ENCODE assay signal across 13 mouse cellular contexts in genomic region chr5:27052441-27052840, GRCm38 (mm10).
A peak's percentile ranks its signal among the peaks of the same experiment; 100 is the strongest.
DNase-seq lines count a peak whose midpoint lies in the region; ATAC-seq and TF ChIP-seq lines count a peak whose summit lies in the region.
"Had no signal": no experiment of that assay in that cellular context is flagged by ENCODE, and none has a peak within 500 bp of the region (broad histone marks: within the 10 kb centered on the region; RNA-seq: fewer than 3 reads in every experiment).

No protein-coding gene starts in this region.

- peak; percentile 3 for DNase-seq in heart, adult 11 months
- peak; percentile 11 for DNase-seq in lung, postnatal 0 days (ENCODE audit: low spot score)
- no peak for DNase-seq in lung, postnatal 36 days
- peak; percentile 52 for DNase-seq in ES-E14 (ENCODE audit: low read depth, low spot score)
- peak; percentile 29 for DNase-seq in embryonic facial prominence, embryonic 10.5 days (ENCODE audit: low spot score)
- no peak for DNase-seq in frontal cortex, postnatal 25 days (ENCODE audit: low spot score in 2 of 2)
- DNase-seq in right cerebral cortex, adult 18-20 months: no peak
- DNase-seq: gastrocnemius, postnatal 25 days; liver, embryonic 13.5 days; spleen, adult 18-20 months had no signal

- no peak overlapping the region for H3K4me2 ChIP-seq in heart, embryonic 12.5 days
- no peak overlapping the region for H3K4me2 ChIP-seq in lung, postnatal 0 days (replicated peaks; ENCODE audit: low read depth, low read length)
- H3K4me2 ChIP-seq: forebrain, embryonic 15.5 days; liver, embryonic 13.5 days; midbrain, embryonic 12.5 days had no signal

- no peak for TF ChIP-seq CTCF in lung, postnatal 0 days (IDR thresholded peaks at IDR 0.05)

- H3K4me3 ChIP-seq in heart, embryonic 12.5 days: no peak overlapping the region
- no peak overlapping the region for H3K4me3 ChIP-seq in lung, postnatal 0 days (ENCODE audit: low read depth, low read length)
- H3K4me3 ChIP-seq in ES-E14 (ENCODE audit: insufficient read depth in 1 of 2, low read depth in 1 of 2, low read length in 2 of 2, poor library complexity in 1 of 2, severe bottlenecking in 1 of 2): no peak overlapping the region
- no peak overlapping the region for H3K4me3 ChIP-seq in embryonic facial prominence, embryonic 10.5 days
- H3K4me3 ChIP-seq: forebrain, embryonic 15.5 days; liver, embryonic 13.5 days; midbrain, embryonic 12.5 days had no signal

- H3K27ac ChIP-seq in heart, embryonic 12.5 days (ENCODE audit: poor library complexity, severe bottlenecking): no peak overlapping the region
- no peak overlapping the region for H3K27ac ChIP-seq in lung, postnatal 0 days (ENCODE audit: low read length)
- H3K27ac ChIP-seq in ES-E14 (ENCODE audit: insufficient read depth, low read depth, low read length, poor library complexity, severe bottlenecking): no peak overlapping the region
- H3K27ac ChIP-seq in embryonic facial prominence, embryonic 10.5 days (replicated peaks): no peak overlapping the region
- H3K27ac ChIP-seq: forebrain, embryonic 15.5 days; liver, embryonic 13.5 days; midbrain, embryonic 12.5 days had no signal

- H3K9me3 ChIP-seq in heart, embryonic 12.5 days (replicated peaks): no peaks in the 10 kb centered on the region
- H3K9me3 ChIP-seq in lung, postnatal 0 days (ENCODE audit: low read length): no peaks in the 10 kb centered on the region
- H3K9me3 ChIP-seq in ES-E14 (ENCODE audit: control insufficient read depth, insufficient read depth, low read depth, low read length): no peaks in the 10 kb centered on the region
- no peaks in the 10 kb centered on the region for H3K9me3 ChIP-seq in embryonic facial prominence, embryonic 10.5 days
- H3K9me3 ChIP-seq: forebrain, embryonic 15.5 days; liver, embryonic 13.5 days; midbrain, embryonic 12.5 days had no signal

- in situ Hi-C loops in ES-E14 (cut with MboI; ENCODE audit: low sequenced_read_pairs in 2 of 2, unreplicated experiment in 2 of 2): no loop called here

- no peak for TF ChIP-seq EP300 in lung, postnatal 0 days (IDR thresholded peaks at IDR 0.05)

- H3K9ac ChIP-seq in heart, embryonic 12.5 days: no peak overlapping the region
- no peak overlapping the region for H3K9ac ChIP-seq in lung, postnatal 0 days (replicated peaks; ENCODE audit: low read depth)
- no peak overlapping the region for H3K9ac ChIP-seq in ES-E14 (ENCODE audit: insufficient read depth, low read depth, low read length, poor library complexity, severe bottlenecking)
- H3K9ac ChIP-seq: forebrain, embryonic 15.5 days; liver, embryonic 13.5 days; midbrain, embryonic 12.5 days had no signal

- WGBS in heart, embryonic 12.5 days: 43% methylated on average over 1 of the region's 2 CpGs
- WGBS in lung, postnatal 0 days: 24% methylated on average over 2 of the region's 2 CpGs
- WGBS in embryonic facial prominence, embryonic 10.5 days: 23% methylated on average over 2 of the region's 2 CpGs

- H3K27me3 ChIP-seq in heart, embryonic 12.5 days (replicated peaks): peaks cover 41% of the 10 kb centered on the region
- H3K27me3 ChIP-seq in lung, postnatal 0 days (replicated peaks; ENCODE audit: insufficient read depth, low read length): no peaks in the 10 kb centered on the region; the same call in 1 of the 2 replicates
- H3K27me3 ChIP-seq in embryonic facial prominence, embryonic 10.5 days (replicated peaks; ENCODE audit: low read depth, poor library complexity, severe bottlenecking): peaks cover 44% of the 10 kb centered on the region

- no peaks in the 10 kb centered on the region for H3K36me3 ChIP-seq in heart, embryonic 12.5 days
- H3K36me3 ChIP-seq in lung, postnatal 0 days (ENCODE audit: insufficient read depth, low read length): no peaks in the 10 kb centered on the region
- H3K36me3 ChIP-seq in ES-E14 (ENCODE audit: control insufficient read depth, insufficient read depth, low read length, poor library complexity, severe bottlenecking): no peaks in the 10 kb centered on the region
- no peaks in the 10 kb centered on the region for H3K36me3 ChIP-seq in embryonic facial prominence, embryonic 10.5 days (replicated peaks)
- H3K36me3 ChIP-seq: forebrain, embryonic 15.5 days; liver, embryonic 13.5 days; midbrain, embryonic 12.5 days had no signal

- no peak for ATAC-seq in heart, embryonic 12.5 days (ENCODE audit: insufficient number of reproducible peaks, low FRiP score)
- no peak for ATAC-seq in lung, postnatal 0 days
- ATAC-seq: forebrain, embryonic 15.5 days had no signal

- H3K4me1 ChIP-seq in heart, embryonic 12.5 days (replicated peaks): peaks cover 6% of the 10 kb centered on the region
- H3K4me1 ChIP-seq in lung, postnatal 0 days (ENCODE audit: insufficient read depth, low read depth, low read length): no peaks in the 10 kb centered on the region
- H3K4me1 ChIP-seq in ES-E14 (ENCODE audit: control insufficient read depth in 2 of 2, insufficient read depth in 2 of 2, low read length in 2 of 2, poor library complexity in 1 of 2): peaks cover 0 to 5% of the 10 kb centered on the region in 2 experiments; a peak in 2 of 4 replicates
- peaks cover 14% of the 10 kb centered on the region for H3K4me1 ChIP-seq in embryonic facial prominence, embryonic 10.5 days
- H3K4me1 ChIP-seq: liver, embryonic 13.5 days had no signal

TF ChIP-seq in ES-E14, 5 proteins besides CTCF, POLR2A, EP300 and RAD21:
- TF ChIP-seq CHD2 (IDR thresholded peaks at IDR 0.05; ENCODE audit: low read depth, low read length) (no peak), HCFC1 (IDR thresholded peaks at IDR 0.05; ENCODE audit: borderline replicate concordance, insufficient read depth, low read length) (no peak), ZNF384 (IDR thresholded peaks at IDR 0.05; ENCODE audit: low read depth, low read length) (no peak), ZC3H11A (IDR thresholded peaks at IDR 0.05; ENCODE audit: borderline replicate concordance, low read depth, low read length) (no peak), MAFK (IDR thresholded peaks at IDR 0.05; ENCODE audit: insufficient read depth, low read depth, low read length) (no peak)

Comparison
In these comparisons a context has a peak if more than half of its experiments do, and no peak if none do; other contexts are left out.
1. DNase-seq: peak in heart, adult 11 months (single experiment), lung, postnatal 0 days (single experiment), ES-E14 (single experiment) and embryonic facial prominence, embryonic 10.5 days (single experiment); none in lung, postnatal 36 days (single experiment), frontal cortex, postnatal 25 days (0 of 2) and right cerebral cortex, adult 18-20 months (single experiment).